Mouse (Mus musculus) T-cell, adult 2 months (primary cell): ENCODE measurements around the gene Gadd45a.
"Not testable (repeated sequence)": the region's sequence is repeated elsewhere in the genome, so short reads cannot be mapped to it uniquely, and the experiment has no call there.

ENCODE experiments used
- DNase-seq: peaks from one replicate; pipeline ENCODE4 v3.0.0; 2022; ENCODE audit warnings: low spot score

The Gadd45a gene

DNA sequence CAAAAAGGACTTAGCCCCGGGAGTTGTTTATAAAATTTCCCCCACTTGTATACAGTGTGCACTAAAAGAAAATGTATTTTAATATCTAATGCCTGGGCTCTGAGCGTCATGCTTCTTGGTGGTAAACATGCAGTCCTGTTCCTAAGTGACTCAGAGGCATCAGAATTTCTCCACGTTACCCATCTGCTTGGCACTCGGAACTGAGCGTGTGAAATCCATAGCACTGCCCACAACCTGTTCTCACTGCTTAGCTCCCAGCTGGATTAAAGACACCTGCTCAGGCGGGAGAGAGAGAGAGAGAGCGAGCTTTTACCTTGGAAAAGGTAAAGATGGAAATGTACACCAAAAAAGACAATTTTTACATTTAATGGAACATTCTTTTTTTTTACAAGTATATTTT is 18.3 kb downstream of the Gadd45a start:
- DNase-seq = not testable (repeated sequence)

DNA sequence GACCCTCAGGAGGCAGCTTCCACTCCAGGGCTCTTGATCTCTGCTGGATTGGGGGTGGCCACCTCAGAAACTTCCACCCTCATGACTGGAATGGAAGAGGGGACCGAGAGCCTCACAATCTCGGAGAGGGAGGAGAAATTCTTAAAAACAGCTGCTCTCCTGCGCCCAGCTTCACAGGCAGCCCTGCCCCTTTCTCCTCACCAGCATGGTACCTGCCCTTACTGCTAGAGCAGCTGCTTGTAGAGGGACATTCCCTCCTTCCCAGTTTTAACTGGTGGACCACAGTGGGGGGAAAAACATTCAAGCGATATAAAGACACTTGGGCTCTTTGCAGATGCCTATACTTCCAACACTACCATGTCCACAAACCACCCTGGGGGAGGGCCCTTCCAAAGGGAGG is 18.9 kb downstream of the Gadd45a start:
- DNase-seq = no peak

DNA sequence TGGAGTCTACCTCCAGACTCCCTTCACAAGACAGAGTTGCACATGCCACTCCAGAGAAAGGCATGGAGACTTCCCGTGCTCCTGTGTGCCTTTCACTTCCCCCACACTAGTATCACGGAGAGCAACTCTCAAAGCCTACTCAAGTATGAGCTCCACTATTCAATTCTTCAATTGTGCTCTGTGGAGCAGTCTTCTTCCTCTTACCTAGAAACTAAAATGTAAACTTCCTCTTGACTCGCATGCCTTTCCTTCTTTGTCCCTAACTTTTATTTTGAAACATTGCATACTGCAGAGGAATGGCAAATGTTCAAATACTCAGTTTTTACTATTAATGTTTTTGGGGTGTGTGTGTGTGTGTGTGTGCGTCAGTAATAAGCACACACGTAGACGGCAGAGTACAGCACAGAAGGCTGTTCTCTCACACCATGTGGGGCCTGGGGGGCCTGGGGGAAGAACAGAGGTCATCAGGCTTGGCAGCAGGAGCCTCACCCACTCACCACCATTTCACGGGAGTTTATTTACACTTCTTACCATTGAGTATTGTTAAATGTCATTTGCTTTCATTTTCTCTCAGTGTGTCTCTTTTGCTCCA is 20.6 kb downstream of the Gadd45a start:
- no peak for DNase-seq

DNA sequence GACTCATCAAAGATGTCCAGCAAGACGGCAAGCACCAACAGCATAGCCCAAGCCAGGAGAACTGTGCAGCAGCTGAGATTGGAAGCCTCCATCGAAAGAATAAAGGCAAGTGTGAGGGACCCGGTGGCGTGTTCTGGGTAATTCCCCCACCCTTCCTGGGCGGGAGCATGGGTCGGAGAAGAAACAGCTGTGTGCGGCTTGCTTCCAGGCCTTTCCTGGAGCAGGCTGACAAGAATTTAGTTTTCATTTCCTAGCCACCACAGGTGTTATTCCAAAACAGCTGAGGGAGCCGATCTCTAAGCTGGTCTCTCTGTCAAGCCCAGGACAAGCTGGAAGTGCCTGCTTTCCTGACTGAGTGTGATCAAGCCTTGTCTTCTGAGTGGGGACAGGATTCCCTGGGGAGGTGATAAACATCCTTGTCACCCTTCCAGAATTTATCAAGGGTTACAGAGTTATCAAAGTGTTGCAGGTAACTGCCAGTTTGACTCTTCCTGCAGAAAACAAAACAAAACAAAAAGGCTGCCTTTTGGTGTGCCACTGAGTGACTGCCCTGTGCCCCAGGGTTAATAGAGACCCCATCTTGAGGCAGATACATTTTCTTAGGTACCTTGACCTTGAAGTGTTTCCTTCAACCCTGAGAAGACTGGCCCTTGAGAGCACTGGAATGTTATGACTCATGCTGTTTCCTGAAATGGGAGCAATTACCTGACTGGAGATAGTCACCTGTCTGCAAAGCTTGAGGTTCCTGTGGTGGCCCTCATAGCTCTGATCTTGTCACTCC is 21.3 kb downstream of the Gadd45a start:
- DNase-seq = no peak

DNA sequence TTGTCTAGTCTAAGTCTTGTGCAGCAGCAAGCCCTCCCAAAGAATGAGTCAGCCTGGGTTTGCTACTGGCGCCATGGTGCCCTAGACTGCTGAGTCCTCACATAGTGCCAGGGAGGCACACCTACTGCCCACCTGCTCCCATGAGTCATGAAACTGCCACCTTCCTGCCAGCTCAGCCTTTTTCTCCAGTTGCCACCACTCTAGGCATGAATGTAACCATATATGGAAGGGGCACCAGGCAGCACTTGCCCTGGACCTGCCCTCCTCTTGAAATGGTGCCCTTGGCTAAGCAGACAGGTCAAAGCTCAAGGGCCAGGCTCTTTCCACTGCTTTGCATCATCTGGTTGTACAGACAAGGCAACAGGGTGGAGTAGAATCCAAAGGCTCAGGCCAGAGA is 22.6 kb downstream of the Gadd45a start:
- DNase-seq = no peak

DNA sequence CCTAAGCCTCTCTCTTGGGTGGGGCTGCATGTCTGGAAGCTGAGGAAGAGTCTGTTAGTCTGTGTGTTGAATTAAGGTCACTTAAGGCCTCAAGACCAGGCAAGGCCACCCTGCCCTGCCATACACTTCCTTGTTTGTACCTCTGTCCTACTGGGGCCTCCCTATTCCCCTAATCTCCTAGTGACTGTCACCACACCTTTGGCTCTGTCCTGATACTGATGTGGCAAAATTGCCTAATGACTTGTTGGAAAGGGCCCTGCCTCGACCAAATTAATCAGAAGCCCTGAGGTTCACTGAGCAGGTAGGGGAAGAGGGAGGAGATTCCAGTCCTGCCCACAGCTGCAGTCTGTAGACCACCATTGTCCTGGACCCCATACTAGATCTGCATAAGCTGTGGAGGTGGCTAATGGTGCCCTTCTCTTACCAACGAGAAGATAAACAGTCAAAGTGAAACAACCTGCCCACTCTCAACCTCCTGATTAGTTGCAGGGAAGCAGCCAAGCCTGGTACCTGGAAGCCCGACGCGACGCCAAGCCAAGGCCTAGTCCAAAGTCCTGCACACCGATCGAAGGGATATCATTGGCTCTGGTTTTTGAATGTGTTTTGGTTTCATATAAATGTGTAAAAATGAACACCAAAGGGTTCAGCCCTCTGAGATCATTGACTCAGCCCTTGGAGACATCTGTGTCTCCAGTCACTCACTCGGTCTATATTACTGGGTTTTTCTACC is 23.1 kb downstream of the Gadd45a start:
- DNase-seq = no peak

DNA sequence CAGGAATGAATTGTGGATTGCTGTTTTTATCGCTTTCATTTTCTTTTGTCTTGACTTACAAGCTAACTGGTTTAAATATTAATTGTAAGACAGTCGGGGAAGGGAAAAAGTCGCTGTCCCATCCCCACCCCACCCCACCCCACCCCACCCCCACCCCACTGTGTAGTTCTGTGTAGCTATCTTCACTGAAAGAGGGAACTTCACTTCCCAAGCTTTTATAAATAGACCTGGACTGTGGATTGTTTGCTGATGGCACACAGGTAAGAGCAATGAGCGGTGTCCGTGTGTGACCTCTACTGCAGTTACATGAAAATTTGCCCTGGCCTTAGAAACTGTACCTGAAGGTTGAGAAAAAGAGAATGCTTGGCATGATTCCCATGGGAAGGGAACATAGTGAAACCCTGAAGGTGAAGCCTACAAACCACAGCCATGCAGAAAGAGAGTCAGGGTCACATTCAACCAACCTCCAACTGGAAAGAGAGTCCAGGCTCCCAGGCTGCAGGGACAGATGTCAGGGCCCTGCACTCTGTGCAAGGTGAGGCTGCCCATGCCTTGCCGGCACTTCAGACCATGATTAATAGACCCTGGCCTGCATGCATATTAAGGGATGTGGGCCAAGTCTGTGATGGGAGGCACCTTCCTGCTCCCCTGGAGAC is 23.8 kb downstream of the Gadd45a start:
- no peak for DNase-seq

DNA sequence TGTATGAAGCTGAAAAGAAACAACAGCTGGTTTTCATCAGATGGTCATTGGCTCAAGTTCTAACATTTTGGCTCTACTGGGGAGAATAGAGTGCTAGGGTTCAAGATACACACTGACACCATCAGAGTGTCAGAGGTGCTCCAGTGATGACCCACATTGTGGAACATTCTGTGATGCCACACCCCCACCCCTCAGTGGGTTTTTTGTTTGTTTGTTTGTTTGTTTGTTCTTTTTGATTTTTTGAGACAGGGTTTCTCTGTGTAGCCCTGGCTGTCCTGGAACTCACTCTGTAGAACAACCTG is 26.1 kb downstream of the Gadd45a start:
- no peak for DNase-seq

DNA sequence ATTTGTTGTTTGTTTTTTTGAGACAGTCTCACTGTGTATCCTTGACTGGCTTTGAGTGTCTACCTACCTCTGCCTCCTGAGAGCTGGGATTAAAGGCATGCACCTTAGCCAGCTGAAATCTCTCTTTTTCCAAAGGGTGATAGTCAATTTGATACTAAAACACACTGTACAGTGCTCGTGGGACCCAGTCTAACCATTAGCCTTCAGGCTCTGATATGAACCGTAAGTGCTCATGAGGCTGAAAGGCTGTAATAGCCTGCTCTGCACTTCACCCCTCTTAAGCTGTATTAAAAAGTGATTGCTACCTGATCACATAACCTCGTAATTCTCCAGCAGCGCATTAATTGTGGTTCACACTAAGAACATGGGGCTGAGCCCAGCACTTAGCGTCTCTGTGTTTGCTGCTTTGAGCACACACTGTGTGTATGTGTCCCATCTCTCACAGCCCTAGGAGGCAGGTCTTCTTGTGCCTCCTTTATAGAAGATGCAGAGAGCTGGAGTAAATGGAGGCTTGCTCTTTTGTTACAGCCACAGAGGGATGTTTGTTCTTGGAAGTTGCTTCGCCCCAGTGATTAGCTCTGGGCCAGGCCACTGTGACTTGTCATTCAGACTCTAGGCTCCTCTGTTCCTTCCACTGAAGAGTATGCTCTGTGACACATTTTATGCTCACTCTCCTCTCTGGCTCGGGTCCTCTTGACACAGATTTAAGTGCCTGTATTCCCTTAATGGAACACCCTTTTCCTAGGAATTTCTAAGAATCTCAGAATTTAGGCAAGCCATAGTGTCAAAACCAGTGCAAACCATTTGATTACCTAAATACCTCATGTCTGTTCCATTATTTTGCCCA is 26.7 kb downstream of the Gadd45a start:
- DNase-seq = no peak

DNA sequence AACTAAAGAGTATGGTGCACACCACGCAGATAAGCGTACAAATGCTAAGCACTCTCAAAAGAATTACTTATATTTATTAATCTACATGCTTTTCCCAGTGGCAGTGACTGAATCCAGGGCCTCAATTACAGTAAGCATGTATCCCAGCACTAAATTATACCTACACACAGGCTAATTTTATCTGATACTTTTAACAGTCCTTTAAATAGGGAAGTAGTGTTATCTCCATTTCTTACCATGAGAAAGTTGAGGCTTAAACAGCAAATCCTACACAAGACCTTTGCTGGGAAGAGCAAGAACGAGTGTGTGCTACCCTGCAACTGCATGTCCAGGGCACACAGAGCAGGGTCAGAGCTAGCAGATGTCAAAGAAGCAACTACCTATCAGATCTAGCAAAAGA is 27.4 kb downstream of the Gadd45a start:
- no peak for DNase-seq

DNA sequence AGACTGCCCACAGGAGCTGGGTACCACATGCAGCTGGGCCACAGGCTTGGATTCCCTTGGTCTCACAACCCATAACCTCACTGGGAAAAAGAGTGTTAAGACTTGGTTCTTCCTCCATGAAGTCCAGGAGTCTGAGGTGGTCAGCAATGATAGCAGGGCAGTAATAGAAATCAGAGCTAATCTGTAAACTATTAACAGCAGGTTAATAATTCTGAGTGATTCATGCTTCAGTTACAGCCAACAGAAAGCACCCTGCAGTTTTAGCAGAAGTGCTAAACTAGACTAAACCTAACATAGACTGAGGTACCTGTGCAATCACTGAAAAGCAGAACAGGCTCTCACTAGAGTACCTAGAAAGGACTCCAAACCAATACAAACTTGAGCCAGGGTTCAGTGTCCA is 37.5 kb downstream of the Gadd45a start:
- DNase-seq = no peak

DNA sequence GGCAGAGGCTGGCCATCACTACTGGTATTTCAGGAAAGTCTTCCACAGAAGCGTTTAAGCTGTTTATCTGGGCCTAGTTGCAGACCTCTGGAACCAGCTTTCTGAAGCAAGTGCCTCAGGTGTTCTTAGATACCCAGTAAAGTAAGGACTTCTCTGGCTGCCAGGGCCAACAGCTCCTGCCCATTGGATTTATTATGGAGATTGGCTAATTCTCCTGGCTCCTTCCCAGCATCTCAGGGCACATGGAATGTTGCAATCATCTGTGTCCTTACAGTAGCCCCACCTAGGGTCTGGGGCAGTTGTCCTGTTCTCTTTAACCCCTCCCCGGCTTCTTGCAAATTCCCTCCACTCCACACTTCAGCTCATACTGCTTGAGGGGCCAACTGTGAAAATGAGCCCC is 38.6 kb downstream of the Gadd45a start:
- DNase-seq = no peak

DNA sequence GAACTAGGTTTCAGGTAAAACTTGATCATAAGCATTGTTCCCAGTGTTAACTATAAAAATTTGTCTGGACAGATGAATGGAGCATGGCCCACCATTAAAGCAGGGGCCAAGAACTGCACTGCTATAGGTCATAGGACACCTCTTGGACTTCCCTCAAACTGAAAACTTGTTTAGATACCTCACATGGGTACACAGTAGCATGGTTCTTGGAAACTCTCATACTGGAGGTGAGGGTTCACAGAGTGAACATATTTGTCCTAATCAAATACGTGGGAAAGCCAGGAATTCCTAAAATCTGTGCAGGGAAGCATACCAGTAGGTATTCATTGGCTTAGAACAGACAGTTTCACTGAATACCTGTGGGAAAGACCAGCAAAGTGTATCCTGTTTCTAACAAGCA is 41.0 kb downstream of the Gadd45a start:
- no peak for DNase-seq

DNA sequence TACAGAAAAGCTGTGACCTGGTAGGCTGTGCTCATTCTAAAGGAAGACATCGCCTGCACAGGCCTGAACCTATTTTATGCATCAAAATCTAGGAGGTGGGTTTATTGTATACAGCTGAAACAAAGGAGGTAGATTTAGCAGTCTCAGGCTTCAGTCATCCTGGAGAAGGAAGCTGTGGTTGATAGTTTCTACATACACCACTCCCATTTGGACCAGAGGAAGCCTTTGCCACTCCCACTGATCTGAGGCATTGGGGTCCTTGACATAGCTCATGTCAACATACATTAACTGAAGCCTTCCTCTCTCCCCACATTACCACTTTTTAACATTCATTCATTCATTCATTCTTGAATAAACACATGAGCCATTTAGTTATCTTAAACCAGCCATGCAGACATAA is 41.4 kb downstream of the Gadd45a start:
- no peak for DNase-seq

DNA sequence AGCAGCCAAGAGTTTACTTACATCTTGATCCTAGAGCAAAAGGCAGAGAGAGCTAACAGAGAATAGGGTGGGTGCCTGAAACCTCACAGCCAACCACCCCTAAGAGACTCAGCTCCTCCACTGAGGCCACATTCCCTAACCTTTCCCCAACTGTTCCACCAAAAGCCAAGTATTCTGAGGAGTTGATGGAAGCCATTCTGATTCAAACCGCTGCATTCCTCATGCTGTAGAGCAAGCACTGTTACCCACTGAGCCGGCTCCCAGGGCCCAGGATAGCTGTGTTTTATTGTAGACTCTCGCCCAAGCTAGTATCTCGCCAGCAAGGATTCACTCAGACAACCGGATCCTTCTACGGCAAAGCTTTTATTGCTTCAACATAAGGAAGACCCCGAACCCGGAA is 42.3 kb downstream of the Gadd45a start:
- DNase-seq = no peak

DNA sequence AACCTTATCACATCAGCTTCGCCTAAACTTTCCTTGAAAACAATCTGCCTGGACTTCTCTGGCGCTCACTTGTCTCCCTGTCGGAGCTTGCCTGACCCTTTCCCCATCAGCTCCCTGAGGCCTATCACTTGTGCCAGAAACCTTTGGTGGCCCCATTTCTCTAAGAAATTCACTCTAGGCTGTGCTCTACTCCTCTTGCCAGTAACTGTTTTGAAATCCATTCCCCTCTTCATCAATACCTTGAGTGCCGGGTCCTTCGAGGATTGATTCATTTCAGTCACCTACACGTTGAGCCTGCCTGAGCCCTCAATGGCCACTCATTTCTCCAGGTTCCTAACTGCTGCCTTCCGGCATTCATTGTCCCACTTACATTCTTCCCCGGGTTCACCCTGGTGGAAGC is 44.5 kb downstream of the Gadd45a start:
- DNase-seq = no peak

DNA sequence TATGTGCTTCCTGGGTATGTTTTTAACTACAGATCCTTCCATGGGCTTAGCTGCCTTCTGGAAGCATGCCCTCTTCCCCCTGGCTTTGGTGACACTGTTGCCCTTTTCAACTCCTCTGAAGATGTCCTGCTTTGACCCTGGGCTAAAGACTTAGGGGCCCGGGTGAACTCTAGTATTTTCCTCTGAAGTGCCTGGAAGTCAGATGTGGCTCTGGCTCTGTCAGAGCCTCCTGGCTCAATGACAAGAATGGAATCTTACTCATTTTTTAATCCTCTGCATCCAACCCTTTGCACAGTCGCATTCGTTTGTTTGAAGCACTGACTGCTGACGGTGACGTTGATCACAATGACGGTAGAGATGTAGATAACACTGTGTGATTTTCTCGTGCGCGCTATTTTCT is 45.0 kb downstream of the Gadd45a start:
- no peak for DNase-seq

DNA sequence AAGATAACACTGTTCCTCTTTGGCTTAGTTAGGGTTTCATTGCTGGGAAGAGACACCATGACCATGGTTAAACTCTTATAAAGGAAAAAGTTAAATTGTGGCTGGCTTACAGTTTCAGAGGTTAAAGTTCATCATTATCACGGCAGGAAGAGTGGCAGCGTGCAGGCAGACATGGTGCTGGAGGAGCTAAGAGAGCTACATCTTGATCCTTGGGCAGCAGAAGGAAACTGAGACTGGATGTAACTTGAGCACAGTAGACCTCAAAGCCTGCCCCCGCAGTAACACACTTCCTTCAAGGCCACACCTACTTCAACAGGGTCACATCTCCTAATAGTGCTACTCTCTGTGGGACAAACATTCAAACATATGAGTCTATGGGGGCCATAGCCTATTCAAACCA is 47.7 kb downstream of the Gadd45a start:
- DNase-seq = no peak

DNA sequence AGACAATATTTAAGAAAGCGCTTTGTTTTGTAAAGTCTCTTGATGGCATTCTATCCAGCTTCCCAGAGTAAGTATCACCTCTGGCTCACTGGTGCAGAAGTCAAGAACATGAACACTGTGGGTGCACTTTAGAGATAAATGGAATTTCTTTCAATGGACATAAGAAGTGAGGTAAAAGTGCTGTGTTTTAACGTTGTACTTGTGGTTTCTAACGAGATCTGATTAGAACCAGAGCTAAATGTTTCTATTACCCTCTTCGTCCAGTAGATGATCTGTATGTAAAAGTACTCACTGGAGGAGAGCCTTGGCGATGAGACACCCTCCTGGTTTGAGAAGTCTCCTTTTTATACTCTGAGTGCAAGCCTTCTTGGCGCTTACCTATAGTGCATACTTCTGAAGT is 48.2 kb downstream of the Gadd45a start:
- DNase-seq = no peak

DNA sequence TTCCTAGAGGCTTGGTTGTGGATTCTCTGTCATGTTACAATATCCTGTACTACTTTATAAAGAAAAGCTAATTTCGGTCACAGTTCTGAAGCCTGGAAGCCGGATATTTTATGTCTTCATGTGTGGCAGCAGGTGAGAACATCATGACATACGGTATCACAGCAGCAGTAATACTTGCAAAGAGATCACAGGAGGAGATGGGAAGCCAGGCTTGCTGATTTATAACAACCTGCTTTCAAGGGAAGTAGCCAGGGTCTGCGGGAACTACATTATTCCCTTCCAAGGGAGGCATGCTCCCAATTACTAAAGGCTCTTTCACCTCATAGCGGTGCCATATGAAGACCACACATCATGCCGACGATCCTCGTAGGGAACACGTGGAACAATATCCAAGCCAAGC is 48.9 kb downstream of the Gadd45a start:
- no peak for DNase-seq

DNA sequence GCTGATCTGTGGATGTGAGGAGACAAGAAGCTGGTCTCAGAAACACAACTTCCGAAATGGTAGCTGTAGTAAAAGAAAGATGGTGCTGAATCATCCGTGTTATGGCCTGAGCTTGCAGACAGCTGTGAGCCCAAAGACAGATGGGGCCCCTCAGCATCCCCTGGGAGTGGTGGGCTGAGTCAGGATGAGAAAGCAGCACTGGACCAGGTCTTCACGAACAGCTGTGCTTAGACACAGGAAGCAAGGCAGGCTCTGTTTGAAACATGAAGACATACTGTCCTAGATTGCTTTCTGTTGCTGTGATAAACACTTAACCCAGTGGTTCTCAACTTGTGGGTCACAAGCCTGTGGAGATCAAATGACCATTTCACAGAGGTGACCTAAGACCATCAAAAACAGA is 49.6 kb downstream of the Gadd45a start:
- DNase-seq = no peak

DNA sequence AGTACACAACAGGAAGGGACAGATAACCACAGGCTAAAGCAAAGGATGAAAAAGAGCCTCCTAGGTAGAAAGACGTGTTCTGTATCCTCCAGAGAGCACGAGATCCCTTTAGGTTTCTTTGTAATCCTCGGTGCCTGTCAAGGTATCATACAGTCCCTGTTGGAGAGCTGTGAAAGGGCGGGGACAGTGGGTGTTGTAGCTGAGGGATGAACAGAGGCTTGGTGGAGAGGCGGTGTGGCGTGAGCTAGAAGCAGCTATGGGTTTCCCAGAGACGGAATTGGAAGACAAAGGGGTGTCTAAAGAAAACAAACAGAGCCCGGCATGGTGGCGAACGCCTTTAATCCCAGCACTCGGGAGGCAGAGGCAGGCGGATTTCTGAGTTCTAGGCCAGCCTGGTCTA is 51.2 kb downstream of the Gadd45a start:
- no peak for DNase-seq
